Mouse (Mus musculus) naive thymus-derived CD4-positive, alpha-beta T cell, adult 5 months (primary cell): ENCODE data around the gene Drc3. TPM values are rescaled to one million over a fixed set of nuclear protein-coding genes. Genes with fewer than 3 reads are reported as not detected.

Experiments used
- polyA plus RNA-seq: library from polyadenylated mRNA; unstranded; fragments of 100-300 nt; shearing (Covaris generic); gene quantifications from one replicate; pipeline ENCODE4 v1.2.1, GENCODE M21; 2017

Gene Drc3
- 2.0 TPM for polyA plus RNA-seq

DNA sequence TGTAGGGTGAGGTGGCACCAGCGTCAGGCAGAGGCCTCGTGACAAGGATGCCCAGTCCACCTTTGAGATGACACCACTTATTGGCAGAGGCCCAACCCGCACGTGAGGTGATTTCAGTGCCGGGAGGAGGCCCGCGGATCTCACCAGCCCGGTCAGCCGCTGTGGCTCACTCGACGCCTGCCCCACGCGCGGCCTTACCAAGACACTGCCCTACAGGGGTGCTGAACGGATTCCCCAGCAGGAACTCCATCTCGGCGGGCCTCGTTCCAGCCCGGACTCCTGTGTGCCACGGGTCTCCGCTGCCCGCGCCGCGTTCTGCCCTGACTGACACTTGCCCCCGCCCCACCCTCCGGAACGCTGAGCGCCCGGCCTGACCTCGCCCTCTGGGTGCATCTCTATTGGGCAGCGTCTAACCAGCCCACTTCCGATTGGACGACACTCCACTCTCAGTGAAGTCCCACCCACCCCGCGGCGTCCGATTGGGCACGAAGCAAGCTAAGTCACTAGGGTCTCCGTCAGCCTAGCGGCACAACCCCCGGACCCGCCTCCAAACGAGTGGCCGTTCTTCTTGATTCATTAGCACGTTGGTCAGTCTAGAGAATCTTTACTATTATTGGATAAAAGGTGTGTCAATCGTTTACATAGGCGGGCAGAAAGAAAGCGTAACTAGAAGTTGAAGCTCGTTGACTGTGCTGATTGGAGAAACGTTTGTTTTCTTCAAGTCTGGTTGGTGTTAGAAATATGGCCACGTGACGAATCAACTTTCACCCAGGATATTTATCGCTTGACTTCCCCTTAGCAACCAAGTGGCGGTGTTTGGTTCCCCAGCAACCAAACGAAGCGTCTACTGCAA is at the start of gene Drc3, which contains the start of gene Tom1l2:
Gene Drc3, plus strand, starts transcription at position 771 of the 853 bp plus-strand sequence.
Gene Tom1l2, minus strand, starts transcription at position 347 of the 853 bp plus-strand sequence.

DNA sequence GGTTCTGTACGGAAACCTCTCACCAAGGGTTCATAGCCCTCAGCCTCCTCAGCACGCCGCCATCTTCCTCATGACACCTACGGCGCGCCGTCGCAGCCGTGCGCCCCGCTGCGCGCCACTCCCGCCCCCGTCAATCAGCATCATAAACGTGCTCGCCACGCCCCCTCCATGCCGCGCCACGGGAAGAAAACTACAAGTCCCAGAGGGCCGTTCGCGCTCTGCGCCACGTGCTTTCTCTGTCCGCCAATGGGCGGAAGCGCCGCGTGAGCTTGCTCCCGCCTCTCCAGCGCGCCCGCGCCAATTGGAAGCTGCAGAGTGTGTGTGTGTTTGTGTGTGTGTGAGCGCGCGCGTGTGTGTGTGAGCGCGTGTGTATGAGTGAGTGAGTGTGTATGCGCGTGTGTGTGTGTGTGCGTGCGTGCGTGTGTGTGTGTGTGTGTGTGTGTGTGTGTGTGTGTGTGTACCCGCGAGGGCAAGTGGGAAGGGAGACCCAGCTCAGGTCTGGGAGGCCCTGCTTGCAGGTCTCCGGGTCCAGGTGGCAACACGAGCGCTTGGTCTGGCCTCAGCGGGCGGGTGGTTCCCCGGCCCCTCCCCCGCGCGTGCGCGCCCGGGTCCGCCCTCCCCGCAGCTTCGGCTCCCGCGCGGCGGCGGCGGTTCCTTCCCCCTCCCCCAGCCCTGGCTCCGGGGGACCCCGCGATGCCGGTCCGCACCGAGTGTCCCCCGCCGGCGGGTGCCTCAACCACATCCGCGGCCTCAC is 64.0 kb downstream of the Drc3 start, which contains the start of gene Gid4:
Gene Gid4, plus strand, starts transcription at position 183 of the 754 bp plus-strand sequence.

DNA sequence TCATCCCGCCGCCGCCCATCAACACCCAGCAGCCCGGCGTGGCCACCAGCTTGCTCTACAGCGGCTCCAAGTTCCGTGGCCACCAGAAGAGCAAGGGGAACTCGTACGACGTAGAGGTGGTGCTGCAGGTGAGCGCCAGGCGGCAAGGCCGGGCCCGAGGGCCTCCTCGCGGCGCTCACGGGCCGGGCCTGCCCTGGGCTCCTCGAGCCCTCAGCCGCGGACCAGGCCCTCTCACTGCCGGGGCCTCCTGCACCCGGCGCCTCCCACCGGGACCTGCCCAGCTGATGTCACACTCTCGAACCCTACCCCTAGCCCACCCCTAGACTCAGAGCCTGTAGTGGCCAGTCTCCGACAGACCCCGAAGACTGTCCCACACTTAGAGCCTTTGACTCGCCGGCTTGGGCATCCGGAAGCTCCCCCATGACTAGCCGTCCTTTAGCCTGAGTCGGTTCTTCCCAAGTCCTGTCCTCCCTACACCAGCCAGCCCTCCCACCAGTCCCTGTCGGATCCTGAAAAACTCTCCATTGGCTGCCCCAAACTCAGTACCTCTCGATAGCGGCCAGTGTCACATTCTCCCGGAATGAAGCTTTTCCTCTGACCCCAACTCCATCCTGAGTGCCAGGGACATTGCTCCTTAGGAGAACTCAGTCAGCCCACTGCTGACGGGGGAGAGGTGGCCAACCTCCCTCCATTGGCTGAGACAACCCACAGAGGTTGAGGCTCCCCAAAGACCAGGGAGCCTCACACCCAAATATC is 64.8 kb downstream of the Drc3 start, which contains the start of gene Atpaf2:
Gene Atpaf2, minus strand, starts transcription at position 741 of the 756 bp plus-strand sequence.

Other genes with a start within 250 kb of the Drc3 start
- 24.3 TPM for gene Rai1, start 248.3 kb upstream of the Drc3 start, polyA plus RNA-seq
- gene Srebf1, start 130.7 kb upstream of the Drc3 start, polyA plus RNA-seq: 55.7 TPM
- 35.9 TPM for gene Tom1l2, start 424 bp upstream of the Drc3 start, polyA plus RNA-seq
- 33.1 TPM for gene Gid4, start 63.8 kb downstream of the Drc3 start, polyA plus RNA-seq
- 34.6 TPM for gene Atpaf2, start 65.1 kb downstream of the Drc3 start, polyA plus RNA-seq
- 41.8 TPM for gene Drg2, start 101.3 kb downstream of the Drc3 start, polyA plus RNA-seq
- gene Myo15, start 116.0 kb downstream of the Drc3 start, polyA plus RNA-seq: not detected
- gene Alkbh5, start 183.1 kb downstream of the Drc3 start, polyA plus RNA-seq: 51.4 TPM